Mouse (Mus musculus): ENCODE data around the gene Ppp2r2d.
A peak's percentile ranks its signal among the peaks of the same experiment; 100 is the strongest.

The Ppp2r2d gene

GRCm38 (mm10) chr7:138863950-138864572, 18.2 kb downstream of the Ppp2r2d start:
- DNase-seq: no peak

GRCm38 (mm10) chr7:138864776-138865175, 18.9 kb downstream of the Ppp2r2d start:
- no peak for DNase-seq

- no peak for DNase-seq
Measured at GRCm38 (mm10) chr7:138867286-138867685, 21.4 kb downstream of the Ppp2r2d start.

DNA sequence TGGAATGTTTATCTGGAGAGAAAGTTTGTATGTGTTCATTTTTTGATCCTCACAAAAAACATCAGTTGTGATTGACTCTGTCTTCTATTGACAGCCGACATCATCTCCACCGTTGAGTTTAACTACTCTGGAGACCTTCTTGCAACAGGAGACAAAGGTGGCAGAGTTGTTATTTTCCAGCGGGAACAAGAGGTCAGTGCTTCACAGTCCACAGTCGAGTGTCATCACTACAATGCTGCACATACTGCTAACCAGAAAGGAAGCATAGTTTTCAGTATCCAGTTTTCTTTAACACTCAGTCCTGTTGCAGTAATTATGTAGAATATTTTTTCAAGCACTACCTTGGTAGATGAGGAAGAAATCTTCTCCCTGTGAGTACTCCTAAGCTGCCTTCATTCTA, 22.4 kb downstream of the Ppp2r2d start:
- no peak for DNase-seq

- DNase-seq: no peak
Measured at GRCm38 (mm10) chr7:138872956-138873355, 27.1 kb downstream of the Ppp2r2d start.

GRCm38 (mm10) chr7:138875031-138875430, 29.2 kb downstream of the Ppp2r2d start:
- DNase-seq: no peak

DNA sequence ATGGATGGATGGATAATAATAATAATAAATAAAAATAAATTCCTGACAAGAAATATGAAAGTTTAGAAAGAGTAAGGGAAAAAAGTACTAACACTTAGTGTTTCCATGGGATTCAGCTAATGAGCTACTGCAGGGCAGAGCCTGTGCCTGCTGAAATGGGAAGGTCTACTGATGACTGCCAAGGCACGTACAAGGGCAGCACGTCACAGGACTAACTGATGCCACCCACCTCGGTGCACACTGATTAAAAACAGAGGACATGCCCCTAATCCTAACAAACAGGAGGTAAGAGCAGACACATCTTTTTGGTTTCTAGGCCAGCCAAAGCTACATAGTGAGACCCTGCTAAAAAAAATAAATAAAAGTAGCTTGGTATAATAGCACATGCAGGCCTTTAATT, 37.8 kb downstream of the Ppp2r2d start:
- no peak for DNase-seq

DNA sequence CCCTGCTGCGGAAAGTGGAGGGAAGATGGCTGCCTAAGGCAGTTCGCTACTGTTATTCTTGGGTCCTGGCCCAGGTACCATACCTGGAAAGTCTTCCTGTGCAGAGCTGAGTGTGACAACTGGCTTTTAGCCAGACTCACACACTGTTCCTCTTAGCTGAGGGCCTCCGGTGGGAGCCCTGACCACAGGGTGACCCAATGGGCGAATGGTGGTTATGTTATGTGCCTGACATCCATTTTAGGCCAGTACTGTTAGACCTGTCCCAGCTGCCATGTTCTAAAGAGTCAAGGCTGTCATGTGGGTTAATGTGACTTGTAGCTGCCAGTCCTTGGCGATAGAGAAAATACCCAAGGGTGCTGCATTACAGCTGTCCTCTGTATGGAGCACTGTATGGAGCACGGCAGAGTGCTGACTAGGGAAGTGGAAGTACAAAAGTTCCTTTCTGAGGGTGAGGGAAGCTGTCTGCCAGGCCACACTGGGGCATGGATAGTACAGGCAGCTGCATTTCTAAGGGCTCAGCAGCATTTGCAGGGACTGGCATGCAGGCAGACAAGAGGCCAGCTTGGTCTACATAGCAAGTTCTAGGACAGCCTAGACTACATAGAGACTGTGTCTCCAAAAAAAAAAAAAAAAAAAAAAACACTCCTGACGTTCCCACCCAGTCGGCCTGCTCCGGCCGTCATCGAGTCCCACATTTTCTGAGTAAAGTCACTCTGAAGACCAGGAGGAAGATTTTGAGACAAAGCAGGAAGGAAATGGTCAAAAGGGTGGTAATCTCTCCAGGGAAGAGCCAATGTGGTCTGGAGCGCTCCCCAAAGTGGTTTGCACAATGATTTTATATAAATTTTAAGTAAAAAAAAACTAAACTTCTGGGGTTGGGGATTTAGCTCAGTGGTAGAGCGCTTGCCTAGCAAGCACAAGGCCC, 39.7 kb downstream of the Ppp2r2d start:
- DNase-seq: no peak

- no peak for DNase-seq
Measured at GRCm38 (mm10) chr7:138898122-138898521, 52.2 kb downstream of the Ppp2r2d start.

DNA sequence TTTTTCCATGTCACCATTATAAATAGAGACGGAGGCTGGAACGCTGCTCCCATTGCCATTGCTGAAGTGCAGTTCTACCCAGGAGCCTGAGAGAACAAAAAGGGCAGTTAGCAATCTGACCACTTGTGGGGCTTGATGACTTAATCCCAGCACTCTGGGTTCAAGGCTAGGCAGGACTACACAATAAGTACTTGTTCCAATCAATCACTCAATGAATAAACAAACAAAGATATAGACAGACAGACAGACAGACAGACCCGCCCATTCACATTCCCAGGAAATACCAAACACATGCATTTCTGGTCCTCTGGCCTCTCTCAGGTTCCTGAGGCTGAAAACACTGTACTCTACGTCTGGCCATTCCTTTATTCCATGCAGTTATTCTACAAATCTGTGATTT, 52.9 kb downstream of the Ppp2r2d start:
- DNase-seq: no peak

GRCm38 (mm10) chr7:138903886-138904435, 58.1 kb downstream of the Ppp2r2d start:
- DNase-seq: no peak

DNA sequence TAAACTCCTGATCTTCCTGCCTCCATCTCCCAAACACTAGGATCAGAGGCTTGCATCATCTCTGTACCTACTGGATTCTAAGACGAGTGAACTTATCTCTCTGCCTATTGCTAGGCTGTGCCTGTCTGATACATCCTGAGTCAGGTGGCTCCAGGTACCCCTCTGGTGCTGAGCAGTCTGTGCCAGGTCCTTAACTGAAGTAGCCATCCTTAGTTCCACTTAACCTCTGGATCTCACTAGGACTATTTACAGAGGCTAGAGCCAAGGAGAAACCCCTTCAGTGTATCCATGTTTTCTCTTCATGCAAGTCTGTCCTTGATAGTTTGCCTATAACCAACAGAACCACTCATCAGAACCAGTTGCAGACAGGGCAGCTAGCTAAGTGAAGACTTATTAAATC, 60.6 kb downstream of the Ppp2r2d start:
- DNase-seq: no peak

DNA sequence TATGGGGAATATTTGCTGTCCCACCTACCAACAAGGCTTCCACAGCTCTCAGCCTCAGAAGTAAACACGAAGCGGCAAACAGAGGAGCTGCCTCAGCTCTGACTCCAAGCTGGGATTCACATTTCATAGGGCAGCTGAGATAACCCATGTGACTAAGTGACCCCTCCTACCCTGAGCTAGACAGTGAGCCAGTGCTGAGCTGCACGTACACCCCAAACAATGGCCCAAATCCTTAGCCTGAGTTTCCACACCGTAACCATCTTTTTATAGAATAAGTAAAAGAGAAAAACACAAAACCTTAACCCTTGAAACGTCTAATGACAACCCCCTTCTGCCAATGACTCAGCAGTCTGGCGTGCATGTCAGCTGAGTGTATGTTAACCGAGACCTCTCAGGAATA, 61.2 kb downstream of the Ppp2r2d start:
- DNase-seq: peak; percentile 55

DNA sequence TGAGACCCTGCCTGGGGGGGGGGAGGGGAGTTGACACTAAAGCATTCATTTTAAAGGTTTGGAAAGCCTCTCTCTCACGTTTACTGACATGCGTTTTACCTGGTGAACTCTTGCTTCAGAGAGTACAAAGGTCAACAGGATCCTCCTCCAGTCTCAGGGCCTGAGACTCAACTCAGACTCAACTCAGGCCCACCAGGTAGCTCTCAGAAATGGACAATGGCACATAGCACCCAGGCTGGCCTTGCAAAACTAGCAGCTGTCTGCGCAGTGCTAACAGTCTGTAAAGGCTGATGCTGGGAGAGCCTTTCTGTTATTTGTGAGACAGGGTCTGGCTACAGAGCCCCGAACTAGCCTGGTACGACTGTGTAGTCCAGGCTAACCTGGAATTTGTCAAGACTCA, 62.1 kb downstream of the Ppp2r2d start:
- no peak for DNase-seq

DNA sequence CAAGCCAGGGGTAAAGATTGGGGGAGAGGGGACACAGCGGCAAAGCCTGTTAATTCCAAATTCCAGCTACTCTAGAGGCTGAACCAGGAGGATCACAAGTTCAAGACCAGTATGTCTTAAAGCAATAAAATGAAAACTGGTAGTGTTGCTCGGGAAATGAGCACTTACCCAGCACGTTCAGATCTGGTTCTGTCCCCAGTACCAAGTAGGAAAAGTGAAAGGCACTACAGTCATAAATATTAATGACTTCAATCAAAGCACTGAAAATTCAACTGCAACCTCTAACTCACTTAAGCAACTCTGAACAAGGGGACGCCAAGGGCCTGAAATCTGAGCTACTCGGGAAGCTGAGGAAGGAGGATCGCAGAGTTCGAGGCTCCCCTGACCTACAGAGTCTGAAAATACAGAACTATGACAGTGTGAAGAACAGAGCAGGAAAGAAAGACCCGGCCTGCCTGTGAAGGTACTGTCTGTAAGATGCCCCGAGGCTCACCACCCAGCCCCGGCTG, 62.9 kb downstream of the Ppp2r2d start:
- DNase-seq: no peak

GRCm38 (mm10) chr7:138909277-138910192, 63.7 kb downstream of the Ppp2r2d start, which contains the start of gene Bnip3:
Gene Bnip3 (minus strand): TSS chr7:138909519.
- DNase-seq: peak; percentile 86

DNA sequence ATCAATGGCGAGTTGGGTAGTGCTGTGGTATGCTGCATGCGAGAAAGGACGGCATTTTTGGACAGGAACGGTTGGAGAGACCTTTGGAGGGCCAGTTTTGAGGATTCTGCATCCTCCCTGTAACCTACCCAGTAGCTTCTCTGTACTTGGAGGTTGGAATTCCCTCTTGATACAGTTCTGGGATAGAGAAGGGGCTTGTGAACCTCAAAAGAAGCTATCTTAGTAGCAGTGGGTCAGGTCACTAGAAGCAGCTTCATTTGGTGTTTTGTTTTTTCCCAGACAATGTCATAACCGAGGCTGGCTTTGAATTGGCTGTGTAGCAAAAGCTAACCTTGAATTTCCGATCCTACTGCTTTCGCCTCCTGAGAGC, 64.3 kb downstream of the Ppp2r2d start:
- no peak for DNase-seq

- DNase-seq: no peak
Measured at GRCm38 (mm10) chr7:138913616-138914015, 67.7 kb downstream of the Ppp2r2d start.

DNA sequence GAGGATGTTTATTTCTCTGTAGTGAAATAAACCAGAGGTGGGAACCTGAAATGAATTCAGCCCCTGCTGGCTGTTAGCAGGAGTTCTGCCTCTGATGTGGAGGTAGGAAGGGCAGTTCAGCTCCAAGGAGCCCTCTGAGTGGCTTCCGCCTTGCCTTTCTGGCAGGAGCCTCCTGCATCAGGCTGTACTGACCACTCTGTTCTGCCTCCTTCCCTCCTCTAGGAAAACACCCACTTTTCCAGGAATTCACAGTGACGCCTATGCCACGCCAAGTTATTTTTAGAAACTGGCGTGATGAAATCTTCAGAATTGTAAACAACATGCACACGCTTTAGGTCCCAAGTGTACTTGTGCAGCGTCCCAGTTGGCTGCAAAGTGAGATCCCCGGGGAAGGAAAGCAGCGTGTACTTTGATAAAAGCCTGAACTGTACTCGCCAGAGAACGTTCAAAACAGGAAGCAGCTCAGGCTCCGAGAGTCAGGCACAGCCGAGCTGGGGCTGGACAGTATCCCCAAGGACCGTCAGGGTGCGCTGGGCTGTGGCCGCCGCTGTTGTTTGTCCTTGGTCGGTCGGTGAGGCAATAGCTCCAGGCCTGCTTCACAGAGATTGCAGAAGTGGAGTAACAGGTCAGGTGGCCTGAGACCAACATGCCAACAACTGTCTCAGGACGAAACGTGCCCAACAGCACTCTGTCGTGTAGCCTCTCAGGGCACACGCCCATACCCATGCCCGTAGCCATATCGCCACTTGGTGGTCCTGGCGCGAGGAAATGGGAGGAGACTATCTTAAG, 73.5 kb downstream of the Ppp2r2d start:
- no peak for DNase-seq

DNA sequence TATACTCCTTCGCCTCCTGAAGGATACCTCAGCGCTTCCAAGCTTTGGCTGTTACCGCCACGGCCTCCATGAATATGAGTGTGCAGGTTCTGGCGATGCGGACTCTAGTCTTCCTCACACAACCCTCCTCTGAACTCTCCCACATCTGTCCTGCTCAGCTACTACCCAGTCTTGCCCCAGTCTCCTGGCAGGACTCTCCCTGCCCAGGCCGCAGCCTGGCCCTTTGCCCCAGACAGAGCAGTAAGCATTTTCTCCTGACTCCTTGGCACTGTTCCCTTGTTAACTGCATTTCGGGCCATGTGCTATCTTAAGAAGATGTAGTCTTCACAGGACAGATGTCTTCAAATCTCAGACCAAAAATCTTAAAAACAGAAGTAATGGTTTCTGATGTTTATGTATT, 75.7 kb downstream of the Ppp2r2d start:
- DNase-seq: no peak

DNA sequence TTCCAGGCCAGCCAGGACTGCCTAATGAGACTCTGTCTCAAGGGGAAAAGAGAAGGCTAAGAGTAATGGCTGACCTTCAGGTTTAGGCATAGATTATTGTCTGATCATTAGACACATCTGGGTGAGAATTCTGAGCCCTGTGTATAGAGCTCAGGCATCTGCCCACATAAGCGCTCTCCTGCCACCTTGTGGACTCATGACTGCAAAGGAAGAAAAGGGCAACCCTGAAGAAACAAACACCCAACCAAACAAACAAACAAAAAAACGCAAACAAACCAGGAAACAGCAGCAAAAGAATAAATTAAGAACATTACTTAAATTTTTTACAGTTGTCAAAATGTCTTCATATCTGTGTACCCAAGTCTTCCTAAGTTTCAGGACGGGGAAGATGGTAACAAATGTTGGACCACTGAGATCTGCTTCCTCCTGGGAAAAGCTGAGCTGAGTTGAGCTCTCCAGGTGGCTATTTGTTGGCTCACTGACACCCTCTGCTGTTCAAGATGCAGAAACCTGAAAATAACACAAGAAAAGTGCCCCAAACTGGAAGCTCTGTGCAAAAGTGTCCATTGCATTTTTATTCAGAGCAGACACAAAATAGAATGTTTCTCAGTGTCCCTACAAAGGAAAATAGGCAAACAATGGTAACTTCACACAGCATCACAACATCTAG, 78.0 kb downstream of the Ppp2r2d start:
- no peak for DNase-seq

Data from right cerebral cortex, adult 18-20 months (tissue).